Mouse (Mus musculus) right cerebral cortex, postnatal 14 days (tissue): ENCODE results near the gene Hesx1.
"Not testable (repeated sequence)": the region's sequence is repeated elsewhere in the genome, so short reads cannot be mapped to it uniquely, and the experiment has no call there.

Source experiments
- DNase-seq: peaks from one replicate; pipeline ENCODE4 v3.0.0; 2022

The Hesx1 gene

DNA sequence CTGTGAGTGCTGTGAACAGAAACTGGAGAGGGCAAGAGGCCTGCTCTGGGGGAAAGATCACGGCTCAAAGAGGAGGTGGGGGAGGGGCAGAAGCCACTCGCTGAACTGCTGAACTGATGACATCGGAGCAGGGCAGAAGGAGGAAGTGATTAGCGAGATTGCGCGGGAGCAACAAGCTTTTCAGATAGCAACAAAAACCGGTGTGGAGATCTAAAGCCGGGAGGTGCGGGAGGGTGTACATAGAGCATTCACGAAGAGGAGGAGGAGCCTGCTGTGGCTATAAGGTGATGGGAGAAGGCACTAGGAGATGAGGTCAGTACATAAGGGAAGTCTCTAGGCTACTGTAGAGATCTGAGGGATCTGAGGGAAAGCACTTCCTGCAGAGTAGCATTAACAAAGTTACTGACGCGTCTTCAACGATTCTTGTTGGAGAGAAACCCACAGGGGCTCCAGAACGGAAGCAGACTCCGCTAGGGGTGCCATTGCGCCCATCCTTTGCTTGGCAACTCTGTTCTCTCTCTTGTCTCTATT lies at the start of gene Hesx1:
TSS of gene Hesx1 (plus strand) at position 206 of the 531 bp plus-strand sequence.
- DNase-seq = no peak

DNA sequence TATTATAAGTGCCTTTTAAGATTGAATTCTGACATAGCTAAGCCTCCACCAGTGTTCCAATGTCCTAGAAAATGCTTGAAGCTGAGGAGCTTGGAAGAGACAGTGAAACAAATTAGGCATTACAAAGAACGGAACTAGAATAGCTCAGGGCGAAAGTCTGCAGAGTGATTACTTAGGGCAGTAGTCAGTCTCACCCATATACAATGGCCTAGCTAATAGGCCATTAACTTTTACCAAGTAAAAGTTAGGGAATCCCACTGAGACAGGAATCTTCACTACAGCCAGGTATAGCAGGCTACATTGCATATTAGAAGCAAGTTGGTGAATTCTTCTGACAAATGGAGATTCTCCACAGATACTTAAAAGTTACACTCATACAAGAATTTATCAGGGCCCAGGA lies 38.1 kb upstream of the Hesx1 start:
- DNase-seq = not testable (repeated sequence)

DNA sequence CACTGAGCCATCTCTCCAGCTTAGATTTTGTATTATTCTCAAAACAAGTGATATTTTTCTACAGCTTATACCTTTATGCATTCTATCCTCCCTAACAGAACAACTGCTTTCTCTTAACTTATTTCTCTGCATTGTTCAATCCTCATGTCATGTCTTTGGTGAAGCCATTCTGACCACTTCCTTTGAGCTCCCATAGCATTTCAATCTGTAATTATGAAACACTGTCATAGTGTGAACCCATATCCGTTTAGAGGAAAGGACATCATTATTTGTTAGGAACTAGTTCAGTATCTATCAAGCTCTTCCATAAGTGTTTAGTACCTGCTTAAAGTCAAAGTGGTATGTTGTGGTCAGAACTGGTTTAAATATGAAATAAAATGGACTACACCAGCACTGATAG lies 33.7 kb upstream of the Hesx1 start:
- DNase-seq = no peak

DNA sequence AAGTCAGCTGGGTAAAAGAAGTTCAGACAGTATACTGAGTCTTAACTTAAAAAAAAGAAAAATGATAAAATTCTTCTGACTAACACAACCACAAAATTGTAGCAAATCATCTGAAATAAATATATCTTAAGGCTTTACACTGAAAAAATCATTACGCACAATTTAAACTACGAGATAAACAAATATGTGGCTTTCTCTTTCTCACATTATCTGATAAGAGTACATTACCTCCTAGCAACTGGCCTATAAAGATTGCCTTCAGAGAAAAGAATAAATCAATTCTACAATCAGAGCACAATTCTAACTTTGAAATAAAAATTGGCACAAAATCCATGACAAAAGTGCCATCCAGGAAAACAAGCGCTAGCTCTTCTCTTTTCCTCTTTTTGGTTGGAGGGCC lies 25.1 kb upstream of the Hesx1 start:
- no peak for DNase-seq

DNA sequence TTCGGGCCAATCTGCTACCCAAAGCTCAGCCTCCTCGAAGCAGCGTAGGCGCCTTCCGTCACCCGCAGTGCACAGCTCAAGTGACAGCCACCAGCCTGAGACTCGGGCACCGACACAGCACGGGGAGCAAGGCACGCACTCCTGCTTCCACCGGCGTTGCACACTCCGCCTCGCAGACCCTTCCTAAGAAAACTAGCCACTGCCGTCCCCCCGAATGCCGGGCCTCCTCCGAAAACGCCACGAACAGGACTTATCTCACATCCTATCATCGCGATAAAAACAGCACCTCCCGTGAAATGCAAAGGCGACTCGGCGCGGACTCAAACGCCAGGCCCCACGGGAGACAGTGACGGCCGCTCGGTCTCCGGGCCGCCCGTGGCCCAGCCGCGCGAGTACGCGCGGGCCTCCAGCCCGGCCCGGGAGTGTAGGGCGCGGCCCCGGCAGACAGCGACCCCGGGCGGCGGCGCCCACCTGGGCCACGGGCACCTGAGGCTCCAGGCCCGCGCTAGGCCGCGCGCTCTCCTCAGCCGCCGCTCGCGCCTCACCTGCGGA lies 24.3 kb upstream of the Hesx1 start:
- DNase-seq = peak; percentile 53

DNA sequence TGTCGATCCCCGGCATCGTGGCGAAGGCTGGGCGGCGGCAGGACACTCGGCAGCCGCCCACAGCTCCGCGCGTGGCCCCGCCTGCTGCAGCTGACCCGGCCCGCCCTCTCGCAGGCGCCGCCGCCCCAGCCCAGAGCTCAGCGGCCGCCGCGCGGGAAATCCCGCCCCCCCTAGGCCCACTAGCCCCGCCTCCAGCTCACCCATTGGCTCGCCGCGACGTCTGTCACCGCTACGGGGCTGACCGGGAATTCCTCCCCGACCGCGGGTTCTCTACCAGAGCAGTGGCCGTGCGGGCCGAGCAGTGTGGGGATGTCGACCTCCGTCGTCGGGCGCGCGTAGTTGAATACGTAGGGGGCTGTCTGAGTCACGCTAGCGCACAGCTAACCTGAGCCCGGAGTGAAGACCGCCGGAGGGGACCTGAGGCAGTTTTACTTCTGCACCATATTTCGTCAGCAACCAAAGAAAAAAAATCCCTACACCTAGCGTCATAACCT lies 23.7 kb upstream of the Hesx1 start:
- DNase-seq = peak; percentile 100

DNA sequence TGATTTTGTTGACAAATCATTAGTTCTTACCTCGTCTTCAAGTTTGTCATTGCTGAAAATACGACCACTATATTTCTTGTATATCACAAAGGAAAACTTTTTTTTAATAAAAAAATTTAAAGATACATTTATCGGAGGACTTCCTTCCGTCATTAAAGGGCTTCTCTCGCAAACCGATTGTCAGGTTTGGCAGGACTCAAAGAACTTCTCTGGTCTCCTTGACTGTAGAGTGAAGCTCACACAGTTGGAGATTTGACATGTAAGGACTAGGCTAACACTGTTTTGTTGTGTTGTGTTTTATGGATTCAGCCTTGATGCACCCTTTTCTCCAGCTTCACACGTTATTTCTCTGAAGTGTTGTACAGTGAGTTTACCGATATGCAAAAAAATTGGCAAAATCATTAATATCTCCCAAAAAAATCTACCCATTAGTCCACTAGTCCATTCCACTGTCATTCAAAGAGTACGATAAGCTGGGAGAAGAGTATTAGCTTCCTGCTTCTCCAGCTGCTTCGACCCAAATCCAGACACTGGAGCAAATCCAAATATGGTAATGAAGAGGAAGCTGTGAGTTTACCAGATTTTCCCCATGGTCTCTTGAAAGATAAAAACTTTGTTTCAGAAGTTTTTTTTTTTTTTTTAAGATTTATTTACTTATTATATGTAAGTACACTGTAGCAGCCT lies 23.0 kb upstream of the Hesx1 start, which contains the start of gene Appl1:
TSS of gene Appl1 (minus strand) at position 127 of the 684 bp plus-strand sequence.
- DNase-seq = no peak

DNA sequence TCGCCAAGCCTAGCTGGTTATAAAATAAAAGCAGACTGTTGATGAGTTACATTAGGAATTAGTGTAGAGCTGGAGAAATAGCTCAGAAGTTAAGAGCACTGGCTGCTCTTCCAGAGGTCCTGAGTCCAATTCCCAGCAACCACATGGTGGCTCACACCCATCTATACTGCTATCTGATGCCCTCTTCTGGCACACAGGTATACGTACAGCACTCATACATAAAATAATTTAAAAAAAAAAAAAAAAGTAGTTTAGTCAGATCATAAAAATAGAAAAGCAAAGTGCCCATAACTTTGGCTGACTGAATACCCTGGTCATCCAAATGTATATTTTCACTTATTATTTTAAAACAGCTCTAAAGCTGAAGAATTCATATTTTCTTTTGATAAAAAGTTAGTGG lies 21.1 kb upstream of the Hesx1 start:
- DNase-seq = no peak

DNA sequence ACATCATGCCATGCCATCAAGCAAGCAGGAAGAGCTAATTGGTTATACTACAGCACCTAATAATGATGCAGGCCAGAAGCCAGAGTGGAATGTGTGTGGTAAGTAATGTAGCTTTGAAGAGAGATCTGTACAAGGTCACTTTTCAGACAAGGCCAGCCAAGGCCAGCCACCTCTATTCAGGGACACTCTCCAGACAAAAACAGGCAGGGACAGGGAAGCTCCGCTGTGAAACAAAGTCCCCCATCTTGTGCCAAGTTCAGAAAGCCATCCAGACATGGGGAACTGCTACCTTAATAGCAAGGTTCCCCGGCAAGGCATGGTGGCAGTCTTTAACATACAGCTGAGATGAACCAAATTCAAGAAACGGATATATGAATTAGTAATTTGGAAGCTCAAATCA lies 18.7 kb upstream of the Hesx1 start:
- DNase-seq = no peak

DNA sequence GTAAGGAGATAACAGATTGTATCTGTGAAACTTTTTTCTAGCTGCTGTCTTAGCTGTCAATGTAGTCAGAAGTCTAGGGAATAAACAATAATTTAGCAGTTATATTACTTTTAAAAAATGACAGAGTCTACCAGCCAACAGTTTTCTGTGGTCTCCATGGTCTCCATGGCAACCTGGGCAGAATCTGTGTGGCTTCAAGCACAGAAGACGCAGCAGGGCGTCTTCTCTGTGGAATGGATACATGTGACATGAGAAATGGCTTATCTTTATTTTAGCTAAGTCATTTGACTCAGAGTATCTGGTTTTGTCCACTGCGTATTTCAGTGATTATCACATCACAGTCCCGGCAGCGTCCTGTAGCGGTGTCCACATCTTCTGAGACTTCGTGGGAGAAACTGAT lies 18.0 kb upstream of the Hesx1 start:
- no peak for DNase-seq

DNA sequence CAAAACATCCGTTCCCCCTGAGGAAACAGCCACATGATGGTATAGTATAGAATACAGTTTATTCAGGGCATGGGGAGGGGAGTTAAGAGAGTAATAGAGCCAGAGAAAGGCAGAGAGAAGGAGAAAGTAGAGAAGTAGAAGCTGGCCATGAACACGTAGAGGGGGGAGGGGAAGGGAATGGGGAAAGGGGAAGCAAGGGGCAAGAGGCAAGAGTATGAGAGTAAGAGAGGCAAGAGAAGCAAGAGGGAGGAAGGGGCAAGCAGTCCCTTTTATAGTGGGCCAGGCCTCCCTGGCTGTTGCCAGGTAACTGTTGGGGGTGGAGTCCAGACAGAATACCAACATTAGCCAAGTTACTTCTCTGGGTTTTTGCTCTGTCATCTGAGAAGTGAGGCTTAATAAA lies 16.7 kb upstream of the Hesx1 start:
- DNase-seq = no peak

DNA sequence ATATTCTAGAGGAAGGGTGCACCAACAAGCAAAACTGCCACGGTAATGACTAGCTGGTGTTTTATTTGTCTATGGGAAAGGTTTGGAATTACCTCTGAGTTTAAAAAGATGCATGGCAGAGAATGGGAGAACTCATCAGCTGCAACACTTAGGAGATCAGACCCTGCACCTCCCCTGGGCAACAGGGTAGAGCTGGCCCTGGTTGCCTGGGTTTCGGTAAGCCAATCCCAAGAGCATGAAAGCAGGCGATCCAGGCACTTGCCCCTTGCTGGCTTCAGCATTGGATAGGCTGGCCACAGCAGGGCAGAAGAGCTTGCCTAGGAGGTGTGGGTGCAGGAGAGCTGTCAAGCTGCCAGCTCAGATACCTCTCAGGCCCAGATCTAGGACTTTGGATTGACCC lies 14.4 kb upstream of the Hesx1 start:
- no peak for DNase-seq

DNA sequence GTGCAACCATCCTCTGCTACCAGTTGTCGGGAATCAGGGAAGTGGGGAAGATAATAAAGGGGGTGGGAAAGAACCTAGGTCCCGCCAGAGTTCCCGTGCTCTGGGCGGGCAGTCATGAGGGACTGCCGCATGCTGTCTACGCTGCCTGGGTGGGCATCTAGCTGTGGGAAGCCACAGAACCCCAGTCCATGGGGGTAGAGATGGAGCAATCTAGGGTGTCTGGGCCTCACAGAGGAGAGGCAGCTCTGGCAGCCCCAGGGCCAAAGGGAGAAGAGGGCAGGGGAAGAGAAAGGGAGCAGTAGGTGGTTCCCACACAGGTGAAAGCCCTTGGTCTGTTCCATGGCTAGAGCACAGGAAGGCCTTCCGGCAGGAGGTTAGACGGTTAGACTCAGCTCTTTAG lies 13.2 kb upstream of the Hesx1 start:
- no peak for DNase-seq

DNA sequence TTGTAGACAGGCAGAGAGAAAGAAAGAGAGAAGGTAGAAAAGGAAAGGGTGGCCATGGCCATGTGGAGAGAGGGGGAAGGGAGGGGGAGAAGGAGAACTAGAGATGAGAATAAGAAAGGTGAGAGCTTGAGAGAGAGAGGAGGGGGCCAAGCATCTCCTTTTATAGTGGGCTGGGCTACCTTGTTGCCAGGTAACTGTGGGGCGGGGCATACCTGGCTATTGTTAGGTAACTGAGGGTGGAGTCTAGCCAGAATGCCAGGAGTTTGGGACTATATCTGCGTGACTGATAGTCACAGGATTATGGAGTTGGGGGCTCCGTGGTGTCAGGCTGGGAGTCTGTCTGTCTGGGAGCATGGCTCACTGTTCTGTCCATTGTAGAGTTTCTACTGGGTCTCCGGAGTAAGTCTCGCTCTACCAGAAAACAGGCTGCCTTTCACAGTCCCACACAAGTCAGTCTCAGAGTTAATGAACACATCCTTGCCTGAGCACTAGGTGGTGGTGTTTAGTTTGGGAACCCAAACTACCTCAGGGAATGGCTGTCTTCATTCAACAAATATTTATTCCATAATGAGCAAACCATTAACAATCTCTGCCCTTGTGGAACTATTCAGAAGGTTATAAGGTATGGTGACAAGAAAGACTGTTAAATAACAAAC lies 12.6 kb upstream of the Hesx1 start:
- no peak for DNase-seq

DNA sequence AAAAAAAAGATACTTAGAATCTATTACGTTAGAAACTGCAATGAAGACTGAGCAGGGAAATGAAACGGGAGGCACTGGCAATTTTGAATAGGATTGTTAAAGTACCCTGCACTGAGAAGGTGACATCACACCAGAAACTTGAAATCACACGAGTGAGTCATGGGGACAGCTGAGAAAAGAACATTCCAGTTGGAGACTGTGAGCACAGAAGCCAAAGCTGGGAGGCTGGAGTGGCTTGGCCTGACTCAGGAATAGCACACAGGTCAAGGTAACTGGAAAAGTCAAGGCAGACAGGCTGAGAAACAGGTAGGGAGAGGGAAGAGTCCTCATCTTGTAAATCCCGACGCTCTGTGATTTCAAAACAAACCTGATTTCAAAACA lies 12.1 kb upstream of the Hesx1 start:
- DNase-seq = no peak

DNA sequence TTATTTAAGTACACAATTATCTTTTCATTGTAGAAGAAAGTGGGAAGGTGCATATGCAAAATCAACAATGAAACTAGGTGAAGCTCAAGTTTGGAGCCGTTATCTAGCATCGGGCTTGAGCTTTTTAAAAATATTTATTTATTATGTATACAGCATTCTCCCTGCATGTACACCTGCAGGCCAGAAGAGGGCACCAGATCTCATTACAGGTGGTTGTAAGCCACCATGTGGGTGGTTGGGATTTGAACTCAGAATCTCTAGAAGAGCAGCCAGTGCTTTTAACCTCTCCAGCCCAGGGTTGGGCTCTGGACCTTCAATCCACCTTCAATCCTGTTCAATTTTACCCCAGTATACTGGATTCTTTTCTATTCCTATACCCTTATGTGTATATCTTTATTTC lies 5.5 kb upstream of the Hesx1 start:
- DNase-seq = no peak

DNA sequence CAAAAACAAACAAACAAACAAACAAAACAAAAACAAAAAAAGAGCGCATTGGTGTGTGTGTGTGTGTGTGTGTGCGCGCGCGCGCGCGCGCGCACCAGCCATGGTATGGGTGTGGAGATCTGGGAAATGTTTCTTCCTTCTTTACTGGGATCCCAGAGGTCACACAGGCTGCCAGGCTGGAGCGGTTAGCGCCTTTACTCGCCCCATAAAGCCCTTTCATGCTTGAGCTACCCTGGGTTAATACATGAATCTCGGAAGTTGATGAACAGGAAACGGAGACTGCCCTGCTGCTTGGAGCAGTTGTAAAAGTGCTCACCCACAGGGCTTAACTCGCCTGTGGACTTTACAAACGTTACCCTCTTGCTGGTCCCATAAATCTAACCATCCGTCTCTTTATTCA lies 2.6 kb upstream of the Hesx1 start:
- DNase-seq = no peak

DNA sequence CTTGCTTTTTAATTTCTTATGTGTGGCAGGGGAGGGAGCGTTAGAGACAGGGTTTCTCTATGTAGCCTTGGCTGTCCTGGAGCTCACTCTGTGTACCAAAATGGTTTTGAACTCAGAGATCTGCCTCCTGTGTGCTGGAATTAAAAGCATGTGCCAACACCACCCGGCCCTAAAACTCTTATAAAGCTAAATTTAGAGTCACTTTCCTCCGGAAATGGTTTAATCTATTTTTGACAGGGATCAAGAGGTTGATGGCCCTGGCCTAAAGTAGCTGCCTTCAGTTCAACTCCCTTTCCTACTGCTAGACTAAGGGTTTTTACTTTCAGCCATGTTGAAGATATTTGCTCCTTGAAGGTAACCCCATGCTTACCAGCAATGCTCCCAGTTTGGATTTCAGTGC lies 789 bp upstream of the Hesx1 start:
- DNase-seq = no peak

DNA sequence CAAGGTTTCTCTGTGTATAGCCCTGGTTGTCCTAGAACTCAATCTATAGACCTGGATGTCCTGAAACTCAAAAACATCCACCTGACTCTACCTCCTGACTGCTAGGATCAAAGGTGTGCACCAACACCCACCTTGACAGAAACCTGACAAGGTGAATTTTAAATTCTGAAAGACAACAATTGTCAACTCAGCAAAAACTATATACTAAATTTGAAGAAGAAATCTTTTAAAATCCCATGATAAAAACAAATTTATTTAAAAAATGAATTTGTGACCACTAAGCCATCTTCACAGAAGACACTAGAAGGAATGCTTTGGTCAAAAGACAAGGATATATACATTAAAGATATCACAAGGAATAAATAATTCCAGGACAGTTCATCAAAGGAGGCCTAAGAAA lies 2.0 kb downstream of the Hesx1 start:
- DNase-seq = no peak

DNA sequence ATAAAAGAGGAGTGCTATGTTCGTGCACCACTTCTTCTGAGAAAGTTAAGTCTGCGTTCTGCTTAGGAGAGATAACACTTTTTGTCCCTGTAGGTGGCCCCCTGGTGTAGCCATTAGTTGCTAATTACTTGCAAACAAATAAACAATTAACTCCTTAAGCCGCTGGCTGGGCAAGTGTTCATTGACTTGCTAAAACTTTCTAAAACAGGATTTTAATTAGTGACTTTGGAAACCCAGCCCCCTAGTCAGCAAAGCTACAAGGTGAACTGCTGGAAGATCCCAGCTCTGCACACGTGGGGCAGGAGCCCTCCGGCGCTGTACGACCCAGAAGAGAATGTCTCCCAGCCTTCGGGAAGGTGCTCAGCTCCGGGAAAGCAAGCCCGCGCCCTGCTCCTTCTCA lies 6.2 kb downstream of the Hesx1 start:
- no peak for DNase-seq

DNA sequence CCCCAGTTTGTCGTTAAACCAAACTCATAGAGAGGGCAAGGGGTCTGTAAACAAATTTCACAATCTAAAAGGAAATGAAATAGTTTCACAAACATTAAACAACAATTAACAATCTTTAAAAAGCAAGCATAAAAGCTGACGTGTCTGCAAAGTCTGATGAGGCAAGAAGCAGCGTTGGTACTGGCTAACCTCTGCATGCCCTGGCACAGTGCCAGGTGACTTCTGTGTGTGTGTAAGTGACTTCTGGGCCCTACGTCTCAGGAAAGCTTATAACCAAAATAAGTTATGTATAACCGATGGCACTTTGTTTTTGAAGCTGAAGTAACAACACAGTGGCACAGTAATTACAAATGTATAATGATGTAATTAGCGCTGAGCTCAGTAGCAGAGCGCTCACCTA lies 10.7 kb downstream of the Hesx1 start:
- DNase-seq = no peak

DNA sequence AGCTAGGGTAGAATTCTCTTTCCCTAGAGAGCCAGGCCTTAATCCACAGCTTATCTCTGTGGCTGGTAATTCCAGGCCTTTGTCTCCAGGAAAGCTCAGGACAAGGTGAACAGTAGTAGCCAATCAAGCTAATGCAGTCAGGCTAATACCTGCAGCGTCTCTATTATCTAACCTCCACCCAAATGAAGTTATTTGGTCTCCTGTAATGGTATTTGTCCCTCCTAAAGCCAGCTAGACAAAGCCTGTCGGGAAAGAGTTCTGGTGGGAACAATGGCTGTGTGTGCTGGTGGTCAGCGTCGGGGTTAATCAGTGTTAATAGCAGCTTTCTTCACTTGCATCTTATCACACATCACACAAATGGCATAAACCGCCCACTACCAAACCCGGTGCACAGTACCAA lies 11.7 kb downstream of the Hesx1 start:
- no peak for DNase-seq

DNA sequence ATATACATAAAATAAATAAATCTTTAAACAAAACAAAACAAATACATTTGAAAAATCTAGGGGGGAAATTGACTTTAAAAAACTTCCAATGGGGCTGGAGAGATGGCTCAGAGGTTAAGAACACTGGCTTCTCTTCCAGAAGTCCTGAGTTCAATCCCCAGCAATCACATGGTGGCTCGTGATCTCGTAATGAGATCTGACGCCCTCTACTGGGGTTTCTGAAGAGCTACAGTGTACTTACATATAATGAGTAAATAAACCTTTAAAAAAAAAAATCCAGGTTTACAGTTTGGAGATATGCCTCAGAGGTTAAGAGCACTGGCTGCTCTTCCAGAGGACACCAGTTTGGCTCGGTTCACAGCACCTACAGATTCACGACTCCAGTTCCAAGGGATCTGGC lies 17.3 kb downstream of the Hesx1 start:
- DNase-seq = no peak

DNA sequence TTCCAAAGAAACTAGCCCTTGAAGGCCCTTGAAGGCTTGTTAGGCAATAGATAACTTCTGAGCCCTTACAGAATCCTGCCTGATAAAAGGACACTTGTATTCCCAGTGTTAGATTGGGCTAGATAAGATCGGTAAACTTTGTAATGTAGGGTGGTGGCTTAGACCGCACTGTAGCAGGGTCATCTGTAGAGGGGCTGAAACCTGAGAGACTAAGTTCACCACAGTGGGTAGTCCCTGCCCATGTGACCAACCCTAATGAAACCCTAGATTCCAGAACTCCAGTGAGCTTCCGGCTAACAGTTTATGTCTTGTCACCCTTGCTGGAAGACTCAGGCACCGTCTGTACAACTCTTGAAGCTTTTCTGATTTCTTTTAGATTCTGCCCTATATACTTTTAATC lies 19.4 kb downstream of the Hesx1 start:
- no peak for DNase-seq
